Mouse (Mus musculus): ENCODE measurements around the gene Mknk2. TPM values are rescaled to one million over a fixed set of nuclear protein-coding genes. Genes with fewer than 3 reads are reported as not detected.
A peak's percentile ranks its signal among the peaks of the same experiment; 100 is the strongest.

Gene Mknk2
- polyA plus RNA-seq, 1 experiment = 61.4 TPM

GRCm38 (mm10) chr10:80627685-80628084 lies 50.2 kb downstream of the Mknk2 start:
- H3ac ChIP-seq (ENCODE audit: control insufficient read depth, insufficient read length, low read depth) = no peak overlapping the region
- TF ChIP-seq MYOD1 (IDR thresholded peaks at IDR 0.05; ENCODE audit: control insufficient read depth, insufficient read length, low read depth) (no peak), CTCF (IDR thresholded peaks at IDR 0.05; ENCODE audit: control insufficient read depth, insufficient read depth, insufficient read length) (no peak), USF1 (IDR thresholded peaks at IDR 0.05; ENCODE audit: low read depth) (no peak), MAX (IDR thresholded peaks at IDR 0.05) (no peak), FOSL1 (IDR thresholded peaks at IDR 0.05; ENCODE audit: insufficient read depth, low read length, poor library complexity, severe bottlenecking) (no peak)
- H3K36me3 ChIP-seq (ENCODE audit: control insufficient read depth, insufficient read depth) = peaks cover 7% of the 10 kb centered on the region
- H3K79me3 ChIP-seq (ENCODE audit: low read depth) = peaks cover 88% of the 10 kb centered on the region
- no peaks in the 10 kb centered on the region for H3K27me3 ChIP-seq (ENCODE audit: control insufficient read depth, insufficient read depth, insufficient read length)
- no peak overlapping the region for H3K4me3 ChIP-seq (ENCODE audit: insufficient read depth, poor library complexity, severe bottlenecking)
- peaks cover 100% of the 10 kb centered on the region for H3K79me2 ChIP-seq (ENCODE audit: control insufficient read depth, insufficient read depth)

- Histone ChIP-seq H3K79me2 (ENCODE audit: control insufficient read depth, insufficient read depth) (peaks cover 82% of the 10 kb centered on the region), H3K4me3 (ENCODE audit: insufficient read depth, poor library complexity, severe bottlenecking) (no peak overlapping the region), H3K27me3 (ENCODE audit: control insufficient read depth, insufficient read depth, insufficient read length) (no peaks in the 10 kb centered on the region), H3K79me3 (ENCODE audit: low read depth) (peaks cover 76% of the 10 kb centered on the region), H3K36me3 (ENCODE audit: control insufficient read depth, insufficient read depth) (peaks cover 7% of the 10 kb centered on the region), H3ac (ENCODE audit: control insufficient read depth, insufficient read length, low read depth) (no peak overlapping the region)
- TF ChIP-seq MYOD1 (IDR thresholded peaks at IDR 0.05; ENCODE audit: control insufficient read depth, insufficient read length, low read depth) = no peak
- TF ChIP-seq FOSL1 (IDR thresholded peaks at IDR 0.05; ENCODE audit: insufficient read depth, low read length, poor library complexity, severe bottlenecking) = no peak
- TF ChIP-seq CTCF (IDR thresholded peaks at IDR 0.05; ENCODE audit: control insufficient read depth, insufficient read depth, insufficient read length) = no peak
- no peak for TF ChIP-seq CEBPB (IDR thresholded peaks at IDR 0.05; ENCODE audit: low read depth)
- TF ChIP-seq MAX (IDR thresholded peaks at IDR 0.05) = no peak
- TF ChIP-seq USF1 (IDR thresholded peaks at IDR 0.05; ENCODE audit: low read depth) = no peak
- no peak for TF ChIP-seq MYOG (IDR thresholded peaks at IDR 0.05; ENCODE audit: control insufficient read depth, extremely low read depth, insufficient read length)
Observed at GRCm38 (mm10) chr10:80625764-80626163, 52.1 kb downstream of the Mknk2 start.

GRCm38 (mm10) chr10:80623457-80624191 lies 54.3 kb downstream of the Mknk2 start:
- Histone ChIP-seq H3K27me3 (ENCODE audit: control insufficient read depth, insufficient read depth, insufficient read length) (no peaks in the 10 kb centered on the region), H3K4me3 (ENCODE audit: insufficient read depth, poor library complexity, severe bottlenecking) (peak overlapping the region; percentile 100), H3K36me3 (ENCODE audit: control insufficient read depth, insufficient read depth) (peaks cover 7% of the 10 kb centered on the region), H3K79me2 (ENCODE audit: control insufficient read depth, insufficient read depth) (peaks cover 61% of the 10 kb centered on the region), H3ac (ENCODE audit: control insufficient read depth, insufficient read length, low read depth) (peak overlapping the region; percentile 90), H3K79me3 (ENCODE audit: low read depth) (peaks cover 55% of the 10 kb centered on the region)
- TF ChIP-seq CEBPB (IDR thresholded peaks at IDR 0.05; ENCODE audit: low read depth) (no peak), MAX (IDR thresholded peaks at IDR 0.05) (no peak), CTCF (IDR thresholded peaks at IDR 0.05; ENCODE audit: control insufficient read depth, insufficient read depth, insufficient read length) (no peak), MYOG (IDR thresholded peaks at IDR 0.05; ENCODE audit: control insufficient read depth, extremely low read depth, insufficient read length) (no peak), USF1 (IDR thresholded peaks at IDR 0.05; ENCODE audit: low read depth) (no peak), MYOD1 (IDR thresholded peaks at IDR 0.05; ENCODE audit: control insufficient read depth, insufficient read length, low read depth) (no peak), FOSL1 (IDR thresholded peaks at IDR 0.05; ENCODE audit: insufficient read depth, low read length, poor library complexity, severe bottlenecking) (no peak)

GRCm38 (mm10) chr10:80622661-80623456 lies 55.1 kb downstream of the Mknk2 start, which contains the start of gene Csnk1g2:
Gene Csnk1g2 (plus strand): TSS chr10:80622838.
- Histone ChIP-seq H3K36me3 (ENCODE audit: control insufficient read depth, insufficient read depth) (peaks cover 7% of the 10 kb centered on the region), H3K79me3 (ENCODE audit: low read depth) (peaks cover 48% of the 10 kb centered on the region), H3K27me3 (ENCODE audit: control insufficient read depth, insufficient read depth, insufficient read length) (no peaks in the 10 kb centered on the region), H3K79me2 (ENCODE audit: control insufficient read depth, insufficient read depth) (peaks cover 53% of the 10 kb centered on the region), H3K4me3 (ENCODE audit: insufficient read depth, poor library complexity, severe bottlenecking) (peak within 1 kb of the TSS; percentile 100), H3ac (ENCODE audit: control insufficient read depth, insufficient read length, low read depth) (peak within 1 kb of the TSS; percentile 90)
- no peak for TF ChIP-seq MYOG (IDR thresholded peaks at IDR 0.05; ENCODE audit: control insufficient read depth, extremely low read depth, insufficient read length)
- TF ChIP-seq CTCF (IDR thresholded peaks at IDR 0.05; ENCODE audit: control insufficient read depth, insufficient read depth, insufficient read length) = no peak
- TF ChIP-seq MYOD1 (IDR thresholded peaks at IDR 0.05; ENCODE audit: control insufficient read depth, insufficient read length, low read depth) = no peak
- TF ChIP-seq USF1 (IDR thresholded peaks at IDR 0.05; ENCODE audit: low read depth) = no peak
- no peak for TF ChIP-seq FOSL1 (IDR thresholded peaks at IDR 0.05; ENCODE audit: insufficient read depth, low read length, poor library complexity, severe bottlenecking)
- TF ChIP-seq CEBPB (IDR thresholded peaks at IDR 0.05; ENCODE audit: low read depth) = no peak
- no peak for TF ChIP-seq MAX (IDR thresholded peaks at IDR 0.05)

GRCm38 (mm10) chr10:80621940-80622660 lies 55.8 kb downstream of the Mknk2 start:
- peaks cover 46% of the 10 kb centered on the region for H3K79me2 ChIP-seq (ENCODE audit: control insufficient read depth, insufficient read depth)
- H3K36me3 ChIP-seq (ENCODE audit: control insufficient read depth, insufficient read depth) = peaks cover 7% of the 10 kb centered on the region
- TF ChIP-seq USF1 (IDR thresholded peaks at IDR 0.05; ENCODE audit: low read depth) = peak; percentile 9
- TF ChIP-seq CEBPB (IDR thresholded peaks at IDR 0.05; ENCODE audit: low read depth) = peak; percentile 93
- no peak for TF ChIP-seq MYOG (IDR thresholded peaks at IDR 0.05; ENCODE audit: control insufficient read depth, extremely low read depth, insufficient read length)
- peak; percentile 61 for TF ChIP-seq MAX (IDR thresholded peaks at IDR 0.05)
- peaks cover 41% of the 10 kb centered on the region for H3K79me3 ChIP-seq (ENCODE audit: low read depth)
- peak overlapping the region; percentile 100 for H3K4me3 ChIP-seq (ENCODE audit: insufficient read depth, poor library complexity, severe bottlenecking)
- H3K27me3 ChIP-seq (ENCODE audit: control insufficient read depth, insufficient read depth, insufficient read length) = no peaks in the 10 kb centered on the region
- H3ac ChIP-seq (ENCODE audit: control insufficient read depth, insufficient read length, low read depth) = peak overlapping the region; percentile 51
